Mouse (Mus musculus) left cerebral cortex, postnatal 36 days (tissue): Measurements from ENCODE around the gene Cdkal1. TPM values are rescaled to one million over a fixed set of nuclear protein-coding genes. Genes with fewer than 3 reads are reported as not detected.

Experiments
- DNase-seq, 2 experiments: peaks; one replicate each; pipeline ENCODE4 v3.0.0; 2021 to 2022; ENCODE audit warnings: low spot score in 2 of 2, mixed read lengths in 1 of 2
- intact Hi-C: fragments of 180-260 bp; cut with DNase I; formaldehyde crosslinking; loops from one replicate; pipeline ENCODE4 v1.15.1; 2025
- total RNA-seq, 2 experiments: library from RNA; stranded (reverse); gene quantifications; 2 replicates each; pipeline ENCODE4 v1.2.3; 2021

The Cdkal1 gene
- 10 to 100 TPM; 20.7 to 22.7 TPM for total RNA-seq

- intact Hi-C loops: loop anchor here (1.0 to 5.0 kb wide), 3 partner anchors 129 to 402 kb away; no protein-coding TSS in a partner anchor
- DNase-seq: peak; percentile 82 to 84
Measured at GRCm38 (mm10) chr13:29855281-29856031, at the start of gene Cdkal1. Gene Cdkal1, minus strand, starts transcription at chr13:29855674.

GRCm38 (mm10) chr13:29903341-29903740 lies 47.9 kb upstream of the Cdkal1 start:
- no peak for DNase-seq
- intact Hi-C loops: no loop called here

GRCm38 (mm10) chr13:29902676-29903075 lies 47.2 kb upstream of the Cdkal1 start:
- no peak for DNase-seq
- intact Hi-C loops: no loop called here

- no peak for DNase-seq
- intact Hi-C loops: no loop called here
Measured at GRCm38 (mm10) chr13:29901641-29902040, 46.2 kb upstream of the Cdkal1 start.

GRCm38 (mm10) chr13:29866780-29867179 lies 11.3 kb upstream of the Cdkal1 start:
- intact Hi-C loops: no loop called here
- DNase-seq: no peak

- DNase-seq: no peak
Measured at GRCm38 (mm10) chr13:29864331-29864730, 8.9 kb upstream of the Cdkal1 start.

GRCm38 (mm10) chr13:29860087-29860486 lies 4.6 kb upstream of the Cdkal1 start:
- intact Hi-C loops: no loop called here
- no peak for DNase-seq

More at GRCm38 (mm10) chr13:29864331-29864730, 8.9 kb upstream of the Cdkal1 start:
- intact Hi-C loops: no loop called here

GRCm38 (mm10) chr13:29857436-29857835 lies 2.0 kb upstream of the Cdkal1 start:
- DNase-seq: no peak
- intact Hi-C loops: loop anchor here (2.0 to 5.0 kb wide), 2 partner anchors 127 to 400 kb away; no protein-coding TSS in a partner anchor

- intact Hi-C loops: loop anchor here (1.0 to 5.0 kb wide), 2 partner anchors 230 to 402 kb away; no protein-coding TSS in a partner anchor
- DNase-seq: no peak
Measured at GRCm38 (mm10) chr13:29854876-29855275, 598 bp downstream of the Cdkal1 start.

GRCm38 (mm10) chr13:29838409-29839047 lies 16.9 kb downstream of the Cdkal1 start:
- intact Hi-C loops: loop anchor here (5.0 kb wide), 1 partner anchor 1421 kb away; no protein-coding TSS in a partner anchor
- no peak for DNase-seq

GRCm38 (mm10) chr13:29835170-29835569 lies 20.3 kb downstream of the Cdkal1 start:
- intact Hi-C loops: loop anchor here (2.0 to 5.0 kb wide), 2 partner anchors 876 to 1418 kb away; no protein-coding TSS in a partner anchor
- no peak for DNase-seq

GRCm38 (mm10) chr13:29833751-29834150 lies 21.7 kb downstream of the Cdkal1 start:
- intact Hi-C loops: loop anchor here (2.0 kb wide), 1 partner anchor 875 kb away; no protein-coding TSS in a partner anchor
- DNase-seq: no peak

- no peak for DNase-seq
- intact Hi-C loops: no loop called here
Measured at GRCm38 (mm10) chr13:29831126-29831525, 24.3 kb downstream of the Cdkal1 start.

GRCm38 (mm10) chr13:29828032-29828431 lies 27.4 kb downstream of the Cdkal1 start:
- intact Hi-C loops: no loop called here
- DNase-seq: no peak

- intact Hi-C loops: no loop called here
Measured at GRCm38 (mm10) chr13:29826469-29826868, 29.0 kb downstream of the Cdkal1 start.

GRCm38 (mm10) chr13:29826041-29826440 lies 29.4 kb downstream of the Cdkal1 start:
- intact Hi-C loops: no loop called here
- no peak for DNase-seq

More at GRCm38 (mm10) chr13:29826469-29826868, 29.0 kb downstream of the Cdkal1 start:
- DNase-seq: no peak

- intact Hi-C loops: no loop called here
- no peak for DNase-seq
Measured at GRCm38 (mm10) chr13:29824797-29825196, 30.7 kb downstream of the Cdkal1 start.

GRCm38 (mm10) chr13:29824326-29824725 lies 31.1 kb downstream of the Cdkal1 start:
- DNase-seq: no peak
- intact Hi-C loops: no loop called here

- intact Hi-C loops: no loop called here
- peak; percentile 36 to 54 for DNase-seq
Measured at GRCm38 (mm10) chr13:29823906-29824305, 31.6 kb downstream of the Cdkal1 start.

GRCm38 (mm10) chr13:29823487-29823886 lies 32.0 kb downstream of the Cdkal1 start:
- intact Hi-C loops: no loop called here
- DNase-seq: no peak
